Mouse (Mus musculus): ENCODE results near the gene Epp13. TPM values are rescaled to one million over a fixed set of nuclear protein-coding genes. Genes with fewer than 3 reads are reported as not detected.

The Epp13 gene
- not detected for polyA plus RNA-seq (2015; fragmentation: Illumina TruSeq; extraction: RNeasy Lipid Tissue Mini Kit (QIAGEN cat#74804); ENCODE audit: insufficient read depth, low replicate concordance)

DNA sequence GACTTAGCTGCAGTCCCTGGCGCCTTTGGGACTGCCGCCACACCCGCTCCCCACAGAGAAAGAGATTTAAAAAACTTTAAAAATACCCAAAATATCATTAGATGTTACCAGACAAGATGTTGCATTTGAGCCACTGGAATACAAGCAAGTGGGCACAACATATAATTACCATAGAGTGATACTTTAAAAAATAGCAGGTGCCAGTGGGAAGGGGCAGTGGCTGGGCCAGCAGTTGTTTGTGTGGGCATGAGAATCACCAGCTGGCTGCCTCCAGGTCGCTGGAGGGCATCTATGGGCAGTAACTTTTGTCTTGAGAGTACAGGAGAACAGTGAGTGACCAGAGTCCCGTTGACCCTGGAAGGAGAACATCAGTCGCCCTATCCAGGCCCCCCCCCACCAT, at the start of gene Epp13:
Gene Epp13 (plus strand): TSS at position 301 of the 400 bp plus-strand sequence.

DNA sequence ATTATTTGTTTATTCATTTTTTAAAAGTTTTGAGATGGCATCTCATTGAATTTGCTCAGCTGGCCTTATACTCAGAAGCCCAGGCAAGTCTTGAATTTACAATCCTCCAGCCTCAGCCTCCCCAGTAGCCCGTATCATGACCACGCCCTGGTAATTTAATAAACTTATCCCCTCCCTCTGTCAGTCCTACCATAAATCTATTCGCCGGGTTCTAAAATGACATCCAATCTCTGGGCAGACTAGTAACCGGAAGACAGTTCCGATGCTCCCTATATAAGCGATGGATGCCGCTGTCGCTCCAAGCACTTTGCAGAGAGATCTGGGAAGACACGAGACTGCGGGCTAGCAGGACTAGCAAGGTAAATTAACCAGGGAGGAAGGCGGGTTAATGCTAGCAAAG, 30.5 kb upstream of the Epp13 start, which contains the start of gene Zscan5b:
Gene Zscan5b (plus strand): TSS at position 301 of the 400 bp plus-strand sequence.

DNA sequence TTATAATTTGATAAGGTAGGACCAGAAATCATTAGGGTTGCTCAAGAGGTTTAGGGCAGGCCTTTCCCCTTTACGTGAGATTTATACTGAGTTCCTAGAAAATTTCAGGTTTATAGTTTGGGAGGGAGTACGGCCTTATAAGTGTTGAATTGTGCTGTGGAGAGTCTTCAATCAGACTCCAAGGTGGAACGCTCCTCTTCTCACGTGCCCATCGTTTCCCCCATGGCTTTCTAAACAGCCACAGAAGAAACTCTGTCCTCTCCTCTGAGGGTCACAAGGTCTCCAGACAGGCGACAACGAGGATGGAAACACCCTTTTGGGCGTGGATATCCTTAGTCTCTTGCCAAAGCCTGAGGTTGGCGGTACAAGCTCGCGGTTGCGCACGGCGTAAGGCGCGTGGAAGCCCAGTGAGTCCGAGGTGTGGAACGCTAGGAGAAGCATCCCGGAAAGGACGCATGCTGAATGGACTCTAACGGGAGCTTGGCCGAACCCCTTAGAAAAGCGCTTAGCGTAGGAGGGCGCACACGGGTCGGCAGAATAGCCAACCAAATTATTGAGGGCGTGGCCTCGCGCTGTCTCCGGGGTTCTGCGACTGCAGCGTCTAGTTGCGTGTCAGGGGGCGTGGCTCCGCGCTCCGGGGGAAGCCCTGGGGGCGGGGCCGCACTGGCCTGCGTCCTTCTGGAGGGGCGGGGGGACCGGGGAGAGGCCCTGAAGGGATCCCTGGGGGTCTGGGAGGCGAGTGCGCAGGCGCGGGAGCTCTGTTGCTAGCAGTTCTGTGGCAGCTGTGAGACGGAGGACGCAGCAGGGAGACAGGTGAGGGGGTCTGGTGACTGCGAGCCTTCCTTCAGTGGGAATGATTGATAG, 33.6 kb downstream of the Epp13 start, which contains the start of gene Zfp667:
Gene Zfp667 (plus strand): TSS at position 738 of the 864 bp plus-strand sequence.

DNA sequence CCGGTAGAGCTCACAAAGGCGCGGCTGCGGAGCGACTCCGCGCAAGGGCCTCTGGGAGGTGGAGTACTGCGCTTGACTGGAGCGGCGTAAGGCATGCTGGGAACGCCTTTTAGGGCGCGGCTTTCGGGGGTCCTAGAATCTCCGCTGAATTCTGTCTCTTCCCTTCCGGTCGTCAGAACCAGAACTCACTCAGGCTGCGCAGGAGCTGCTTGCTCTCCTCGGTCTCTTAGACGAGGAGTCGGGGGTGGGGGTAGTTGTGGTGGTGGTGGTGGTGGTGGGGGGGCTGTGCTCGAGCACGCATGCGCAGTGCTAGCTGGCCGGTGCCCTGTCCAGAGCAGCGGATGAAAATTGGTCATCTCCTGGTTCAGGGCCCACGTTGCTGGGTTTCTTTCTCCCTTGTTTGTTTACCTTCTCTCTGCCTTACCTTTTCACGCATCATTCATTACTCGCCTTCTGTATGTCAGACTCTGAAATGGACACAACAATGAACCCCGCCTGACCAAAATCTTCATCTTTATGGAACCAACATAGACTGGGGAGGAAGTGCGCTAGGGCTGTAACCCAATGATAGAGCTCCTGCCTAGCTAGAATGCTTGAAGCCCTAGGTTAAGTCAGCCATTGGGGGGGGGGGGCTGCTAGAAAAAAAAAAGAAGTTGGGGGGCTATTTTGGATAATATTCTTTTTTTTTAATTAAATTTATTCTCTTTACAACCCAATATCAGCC, 78.9 kb downstream of the Epp13 start, which contains the start of gene Zfp583:
Gene Zfp583 (minus strand): TSS at position 53 of the 724 bp plus-strand sequence.

Other genes starting within 250 kb of the Epp13 start
- gene Vmn1r65, start 241.7 kb upstream of the Epp13 start, polyA plus RNA-seq (2015; fragmentation: Illumina TruSeq; extraction: RNeasy Lipid Tissue Mini Kit (QIAGEN cat#74804); ENCODE audit: insufficient read depth, low replicate concordance) = not detected
- gene Nlrp4c, start 207.5 kb upstream of the Epp13 start, polyA plus RNA-seq (2015; fragmentation: Illumina TruSeq; extraction: RNeasy Lipid Tissue Mini Kit (QIAGEN cat#74804); ENCODE audit: insufficient read depth, low replicate concordance) = not detected
- gene Zfp787, start 96.7 kb upstream of the Epp13 start, polyA plus RNA-seq (2015; fragmentation: Illumina TruSeq; extraction: RNeasy Lipid Tissue Mini Kit (QIAGEN cat#74804); ENCODE audit: insufficient read depth, low replicate concordance) = 19.4 TPM
- gene Zfp444, start 80.5 kb upstream of the Epp13 start, polyA plus RNA-seq (2015; fragmentation: Illumina TruSeq; extraction: RNeasy Lipid Tissue Mini Kit (QIAGEN cat#74804); ENCODE audit: insufficient read depth, low replicate concordance) = 11.0 TPM
- not detected for gene Galp, start 55.6 kb upstream of the Epp13 start, polyA plus RNA-seq (2015; fragmentation: Illumina TruSeq; extraction: RNeasy Lipid Tissue Mini Kit (QIAGEN cat#74804); ENCODE audit: insufficient read depth, low replicate concordance)
- not detected for gene Zscan5b, start 30.4 kb upstream of the Epp13 start, polyA plus RNA-seq (2015; fragmentation: Illumina TruSeq; extraction: RNeasy Lipid Tissue Mini Kit (QIAGEN cat#74804); ENCODE audit: insufficient read depth, low replicate concordance)
- 6.6 TPM for gene Zfp667, start 33.9 kb downstream of the Epp13 start, polyA plus RNA-seq (2015; fragmentation: Illumina TruSeq; extraction: RNeasy Lipid Tissue Mini Kit (QIAGEN cat#74804); ENCODE audit: insufficient read depth, low replicate concordance)
- 4.1 TPM for gene Zfp583, start 78.6 kb downstream of the Epp13 start, polyA plus RNA-seq (2015; fragmentation: Illumina TruSeq; extraction: RNeasy Lipid Tissue Mini Kit (QIAGEN cat#74804); ENCODE audit: insufficient read depth, low replicate concordance)
- gene Gm3854, start 91.0 kb downstream of the Epp13 start, polyA plus RNA-seq (2015; fragmentation: Illumina TruSeq; extraction: RNeasy Lipid Tissue Mini Kit (QIAGEN cat#74804); ENCODE audit: insufficient read depth, low replicate concordance) = 0.54 TPM
- gene Zfp78, start 110.6 kb downstream of the Epp13 start, polyA plus RNA-seq (2015; fragmentation: Illumina TruSeq; extraction: RNeasy Lipid Tissue Mini Kit (QIAGEN cat#74804); ENCODE audit: insufficient read depth, low replicate concordance) = 6.7 TPM
- 10.9 TPM for gene Zfp28, start 130.6 kb downstream of the Epp13 start, polyA plus RNA-seq (2015; fragmentation: Illumina TruSeq; extraction: RNeasy Lipid Tissue Mini Kit (QIAGEN cat#74804); ENCODE audit: insufficient read depth, low replicate concordance)
- not detected for gene Smim17, start 146.0 kb downstream of the Epp13 start, polyA plus RNA-seq (2015; fragmentation: Illumina TruSeq; extraction: RNeasy Lipid Tissue Mini Kit (QIAGEN cat#74804); ENCODE audit: insufficient read depth, low replicate concordance)
- gene Gm20715, start 157.6 kb downstream of the Epp13 start, polyA plus RNA-seq (2015; fragmentation: Illumina TruSeq; extraction: RNeasy Lipid Tissue Mini Kit (QIAGEN cat#74804); ENCODE audit: insufficient read depth, low replicate concordance) = not detected
- not detected for gene Olfr1344, start 186.0 kb downstream of the Epp13 start, polyA plus RNA-seq (2015; fragmentation: Illumina TruSeq; extraction: RNeasy Lipid Tissue Mini Kit (QIAGEN cat#74804); ENCODE audit: insufficient read depth, low replicate concordance)
- not detected for gene Olfr1336, start 203.5 kb downstream of the Epp13 start, polyA plus RNA-seq (2015; fragmentation: Illumina TruSeq; extraction: RNeasy Lipid Tissue Mini Kit (QIAGEN cat#74804); ENCODE audit: insufficient read depth, low replicate concordance)
- not detected for gene Olfr1346, start 214.4 kb downstream of the Epp13 start, polyA plus RNA-seq (2015; fragmentation: Illumina TruSeq; extraction: RNeasy Lipid Tissue Mini Kit (QIAGEN cat#74804); ENCODE audit: insufficient read depth, low replicate concordance)
- gene Olfr5, start 234.2 kb downstream of the Epp13 start, polyA plus RNA-seq (2015; fragmentation: Illumina TruSeq; extraction: RNeasy Lipid Tissue Mini Kit (QIAGEN cat#74804); ENCODE audit: insufficient read depth, low replicate concordance) = not detected
- not detected for gene Olfr1347, start 247.0 kb downstream of the Epp13 start, polyA plus RNA-seq (2015; fragmentation: Illumina TruSeq; extraction: RNeasy Lipid Tissue Mini Kit (QIAGEN cat#74804); ENCODE audit: insufficient read depth, low replicate concordance)